Mouse (Mus musculus) megakaryocyte, embryonic 14.5 days (primary cell): ENCODE results near the gene Ldlrad3. TPM values are rescaled to one million over a fixed set of nuclear protein-coding genes. Genes with fewer than 3 reads are reported as not detected.

ENCODE experiments used
- H3K27me3 ChIP-seq: replicated peaks from 2 replicates; pipeline ENCODE3; 2012; ENCODE audit warnings: inconsistent platforms
- H3K36me3 ChIP-seq: replicated peaks from 2 replicates; pipeline ENCODE3; 2012; ENCODE audit warnings: low read length, inconsistent platforms, mixed read lengths
- H3K4me1 ChIP-seq: 2 replicates; pipeline ENCODE4 v1.6.1; 2012; ENCODE audit warnings: inconsistent platforms
- H3K4me3 ChIP-seq: replicated peaks from 2 replicates; pipeline ENCODE3; 2012; ENCODE audit warnings: moderate library complexity, mild to moderate bottlenecking, inconsistent platforms
- H3K9me3 ChIP-seq: 2 replicates; pipeline ENCODE4 v1.6.1; 2012; ENCODE audit warnings: inconsistent platforms
- FLI1 ChIP-seq: IDR thresholded peaks from 2 replicates; pipeline ENCODE4 v1.6.1; 2012; ENCODE audit warnings: low read length, inconsistent platforms, mixed read lengths
- GATA1 ChIP-seq: IDR thresholded peaks from 3 replicates; pipeline ENCODE4 v1.6.1; 2012; ENCODE audit warnings: mixed read lengths, low read length, inconsistent platforms, borderline replicate concordance
- polyA plus RNA-seq: library from polyadenylated mRNA; stranded (reverse); fragments of >175 nt; gene quantifications from 2 replicates; pipeline ENCODE4 v1.2.3, GENCODE M21; 2012; ENCODE audit warnings: low replicate concordance; ENCODE audit not compliant: insufficient read depth

The Ldlrad3 gene
- polyA plus RNA-seq, 1 experiment: 0.22 TPM

GRCm38 (mm10) chr2:102046481-102046880 is 139.7 kb downstream of the Ldlrad3 start:
- Histone ChIP-seq H3K36me3 (no peaks in the 10 kb centered on the region), H3K4me1 (peaks cover 28% of the 10 kb centered on the region), H3K4me3 (no peak overlapping the region), H3K9me3 (peaks cover 16% of the 10 kb centered on the region), H3K27me3 (peaks cover 25% of the 10 kb centered on the region)
- no peak for TF ChIP-seq GATA1
- TF ChIP-seq FLI1: no peak

GRCm38 (mm10) chr2:102040456-102040855 is 145.7 kb downstream of the Ldlrad3 start:
- Histone ChIP-seq H3K9me3 (0 out of 2 replicates have a peak, but pooled peaks cover 2% of the 10 kb centered on the region), H3K27me3 (peaks cover 37% of the 10 kb centered on the region), H3K4me3 (no peak overlapping the region), H3K36me3 (no peaks in the 10 kb centered on the region), H3K4me1 (peaks cover 57% of the 10 kb centered on the region)
- TF ChIP-seq FLI1: no peak
- TF ChIP-seq GATA1: no peak

- H3K4me1 ChIP-seq: peaks cover 52% of the 10 kb centered on the region
- no peak overlapping the region for H3K4me3 ChIP-seq
- TF ChIP-seq FLI1: no peak
- no peak for TF ChIP-seq GATA1
- H3K27me3 ChIP-seq: peaks cover 36% of the 10 kb centered on the region
- H3K9me3 ChIP-seq: no peaks in the 10 kb centered on the region
- H3K36me3 ChIP-seq: no peaks in the 10 kb centered on the region
These were observed 146.2 kb downstream of the Ldlrad3 start for GRCm38 (mm10) chr2:102040011-102040410.

GRCm38 (mm10) chr2:102038895-102039667 is 147.1 kb downstream of the Ldlrad3 start:
- peaks cover 36% of the 10 kb centered on the region for H3K27me3 ChIP-seq
- peak overlapping the region; percentile 1 for H3K4me3 ChIP-seq
- H3K4me1 ChIP-seq: peaks cover 56% of the 10 kb centered on the region
- no peaks in the 10 kb centered on the region for H3K36me3 ChIP-seq
- TF ChIP-seq GATA1 (no peak), FLI1 (no peak)
- no peaks in the 10 kb centered on the region for H3K9me3 ChIP-seq

GRCm38 (mm10) chr2:102038229-102038894 is 147.8 kb downstream of the Ldlrad3 start:
- TF ChIP-seq FLI1: no peak
- no peak for TF ChIP-seq GATA1
- H3K4me1 ChIP-seq: peaks cover 59% of the 10 kb centered on the region

GRCm38 (mm10) chr2:102036665-102037511 is 149.3 kb downstream of the Ldlrad3 start:
- H3K36me3 ChIP-seq: no peaks in the 10 kb centered on the region
- H3K27me3 ChIP-seq: peaks cover 53% of the 10 kb centered on the region
- H3K9me3 ChIP-seq: no peaks in the 10 kb centered on the region
- peaks cover 73% of the 10 kb centered on the region for H3K4me1 ChIP-seq
- H3K4me3 ChIP-seq: peak overlapping the region; percentile 89
- no peak for TF ChIP-seq FLI1
- peak; percentile 41; the same call in 1 of the 3 replicates for TF ChIP-seq GATA1

More at GRCm38 (mm10) chr2:102038229-102038894, 147.8 kb downstream of the Ldlrad3 start:
- H3K9me3 ChIP-seq: no peaks in the 10 kb centered on the region
- no peaks in the 10 kb centered on the region for H3K36me3 ChIP-seq
- H3K27me3 ChIP-seq: peaks cover 42% of the 10 kb centered on the region
- no peak overlapping the region for H3K4me3 ChIP-seq

GRCm38 (mm10) chr2:102034513-102034879 is 151.7 kb downstream of the Ldlrad3 start:
- Histone ChIP-seq H3K4me1 (peaks cover 71% of the 10 kb centered on the region), H3K4me3 (peak overlapping the region; percentile 26), H3K36me3 (no peaks in the 10 kb centered on the region), H3K9me3 (no peaks in the 10 kb centered on the region), H3K27me3 (peaks cover 55% of the 10 kb centered on the region)
- TF ChIP-seq GATA1 (no peak), FLI1 (no peak)

- peaks cover 66% of the 10 kb centered on the region for H3K4me1 ChIP-seq
- H3K9me3 ChIP-seq: no peaks in the 10 kb centered on the region
- TF ChIP-seq FLI1: no peak
- no peak for TF ChIP-seq GATA1
- peaks cover 56% of the 10 kb centered on the region for H3K27me3 ChIP-seq
- peak overlapping the region; percentile 26 for H3K4me3 ChIP-seq
- no peaks in the 10 kb centered on the region for H3K36me3 ChIP-seq
These were observed 152.2 kb downstream of the Ldlrad3 start for GRCm38 (mm10) chr2:102033818-102034512.

- no peaks in the 10 kb centered on the region for H3K9me3 ChIP-seq
- peaks cover 57% of the 10 kb centered on the region for H3K27me3 ChIP-seq
- no peak overlapping the region for H3K4me3 ChIP-seq
- peaks cover 56% of the 10 kb centered on the region for H3K4me1 ChIP-seq
- no peaks in the 10 kb centered on the region for H3K36me3 ChIP-seq
- no peak for TF ChIP-seq GATA1
- TF ChIP-seq FLI1: no peak
These were observed 153.4 kb downstream of the Ldlrad3 start for GRCm38 (mm10) chr2:102032713-102033343.
